Mouse (Mus musculus) bone marrow, adult 2 months (tissue): ENCODE measurements around the gene Pphln1.

Experiments used
- CTCF ChIP-seq: fragments of 200-500 bp; IDR thresholded peaks from 2 replicates; pipeline ENCODE4 v1.5.1; 2011; ENCODE audit warnings: low read length, control low read depth; ENCODE audit not compliant: control insufficient read depth, insufficient read depth
- POLR2A ChIP-seq: fragments of 200-500 bp; IDR thresholded peaks from 2 replicates; pipeline ENCODE4 v1.6.1; 2011; ENCODE audit warnings: low read depth, mild to moderate bottlenecking, control low read depth, low read length, borderline replicate concordance; ENCODE audit not compliant: control insufficient read depth

GRCm38 (mm10) chr15:93405446-93405986 lies 7.4 kb downstream of the Pphln1 start:
- TF ChIP-seq POLR2A (no peak), CTCF (no peak)
